Mouse (Mus musculus): Measurements from ENCODE around the gene Lingo1.

DNA sequence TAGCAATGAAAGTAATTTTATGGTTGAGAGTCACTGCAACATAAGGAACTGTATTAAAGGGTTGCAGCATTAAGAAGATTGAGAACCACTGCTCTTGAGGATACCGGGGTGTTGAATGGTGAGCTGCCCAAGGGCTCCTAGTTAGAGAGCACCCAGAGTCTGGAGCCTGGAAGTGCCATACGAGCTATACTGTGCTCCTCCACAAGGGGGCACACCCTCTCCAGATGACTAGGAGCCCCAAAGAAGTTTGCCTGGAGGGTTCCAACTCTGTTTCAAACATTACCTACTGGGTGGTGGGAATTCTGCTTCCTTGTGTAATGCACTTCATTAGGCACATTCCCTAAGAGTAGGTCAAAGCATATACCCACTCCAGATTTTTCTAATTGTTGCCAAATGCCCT is 70.5 kb downstream of the Lingo1 start:
- TF ChIP-seq CTCF (IDR thresholded peaks at IDR 0.05; ENCODE audit: extremely low read depth, insufficient read length, insufficient replicate concordance, low read depth, low read length) = peak; percentile 64; the same call in 1 of the 2 replicates
- no peak for TF ChIP-seq POLR2A (IDR thresholded peaks at IDR 0.05; ENCODE audit: low read depth, low read length)
